Mouse (Mus musculus): ENCODE measurements around the gene Acot12.

DNA sequence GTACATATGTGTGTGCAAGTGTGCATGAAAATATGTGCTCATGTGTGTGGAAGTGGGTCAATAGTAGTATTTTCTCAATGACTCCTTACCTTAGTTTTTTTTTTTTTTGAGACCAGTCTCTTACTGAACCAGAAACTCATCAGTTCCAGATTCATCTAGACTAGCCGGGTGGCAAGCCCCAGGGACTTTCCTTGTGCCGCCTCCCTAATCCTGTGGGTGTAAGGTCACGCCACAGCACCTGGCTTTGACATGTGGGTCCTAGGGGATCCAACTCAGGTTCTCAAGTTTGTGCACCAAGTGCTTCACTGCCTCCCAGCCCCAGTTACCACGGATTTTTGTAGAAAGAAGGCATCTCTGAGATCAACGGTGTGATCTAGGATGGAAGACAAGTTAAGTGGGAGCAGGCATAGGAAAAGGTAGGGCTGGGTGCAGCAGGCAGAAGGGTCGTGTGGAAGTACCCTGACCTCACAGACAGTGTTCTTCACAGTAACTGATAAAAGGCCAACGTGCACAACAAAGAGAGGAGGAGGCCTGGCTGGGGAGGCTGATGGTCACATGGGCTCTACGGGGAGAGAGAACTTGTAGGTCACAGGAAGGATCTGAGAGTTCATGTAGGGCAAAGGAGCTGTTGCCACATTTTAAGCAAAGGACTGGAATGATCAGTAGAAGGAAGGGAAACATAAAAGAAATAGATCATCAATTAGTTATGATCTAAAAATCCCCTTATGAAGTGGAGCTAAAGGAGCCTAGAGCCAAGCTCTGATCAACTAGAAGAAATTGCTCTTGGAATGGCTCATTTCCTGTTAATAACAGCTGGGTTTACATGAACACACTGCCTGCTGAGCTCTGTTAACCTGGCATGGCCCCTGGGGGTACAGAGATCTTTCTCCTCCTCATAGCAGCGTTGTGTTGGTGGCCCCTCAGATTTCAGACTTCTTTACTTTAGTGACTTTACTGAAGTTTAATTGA is 27.7 kb downstream of the Acot12 start:
- no peak for TF ChIP-seq EP300 (optimal IDR thresholded peaks at IDR 0.05)
- no peak for TF ChIP-seq CTCF (IDR thresholded peaks at IDR 0.05; ENCODE audit: low read depth)
